Mouse (Mus musculus): ENCODE data around the gene Gab1.

Gene Gab1

DNA sequence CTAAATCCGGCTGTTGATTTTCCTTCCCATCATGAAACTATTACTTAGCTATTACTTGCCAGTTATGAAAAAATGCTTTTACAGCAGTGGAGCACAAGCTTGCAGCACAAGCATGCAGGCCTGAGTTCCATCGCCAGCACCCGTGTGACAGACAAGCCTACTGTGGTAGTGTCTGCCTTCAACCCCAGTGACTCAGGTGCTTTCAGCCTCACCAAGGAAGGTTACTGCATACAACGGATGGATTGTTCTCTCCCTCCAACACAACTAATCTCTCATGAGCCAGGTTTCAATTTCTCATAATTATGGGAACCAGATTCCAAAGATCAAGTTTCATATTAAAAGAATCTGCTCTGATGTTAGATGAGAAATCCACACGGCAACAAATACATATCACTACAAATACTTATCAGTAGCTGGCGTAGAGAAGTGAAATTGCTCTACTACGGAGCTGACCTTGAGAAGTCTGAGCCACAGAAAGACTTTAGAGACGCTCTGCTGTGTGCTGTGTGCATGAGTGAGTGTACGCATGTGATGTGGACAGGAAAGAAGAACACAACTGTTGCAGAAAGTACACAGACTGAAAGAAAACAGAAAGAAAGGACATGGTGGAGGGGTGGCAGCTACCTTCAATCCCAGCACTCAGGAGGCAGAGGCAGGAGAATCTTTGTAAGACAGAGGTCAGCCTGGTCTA lies 36.4 kb downstream of the Gab1 start:
- DNase-seq (ENCODE audit: low spot score in 2 of 2), result no peak

DNA sequence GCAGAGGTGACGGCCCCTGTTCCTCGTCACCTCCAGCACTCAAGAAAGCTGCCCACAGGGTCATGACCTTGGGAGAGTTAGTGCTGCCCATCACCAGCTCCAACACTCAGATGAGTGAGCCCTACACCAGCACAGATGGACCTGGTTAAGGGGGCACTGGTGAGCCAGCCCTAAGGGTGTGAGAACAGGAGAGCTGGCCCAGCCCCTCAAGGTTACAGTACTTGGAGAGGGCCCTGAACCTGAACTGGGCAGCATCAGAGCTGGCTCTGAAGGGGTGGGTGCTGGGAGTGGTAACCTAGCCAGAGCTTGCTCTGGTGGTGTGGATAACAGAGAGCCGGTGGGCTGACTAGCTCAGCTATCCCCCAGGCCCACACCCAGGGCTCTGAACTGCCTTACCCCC lies 37.8 kb downstream of the Gab1 start:
- DNase-seq (ENCODE audit: low spot score in 2 of 2), result no peak

DNA sequence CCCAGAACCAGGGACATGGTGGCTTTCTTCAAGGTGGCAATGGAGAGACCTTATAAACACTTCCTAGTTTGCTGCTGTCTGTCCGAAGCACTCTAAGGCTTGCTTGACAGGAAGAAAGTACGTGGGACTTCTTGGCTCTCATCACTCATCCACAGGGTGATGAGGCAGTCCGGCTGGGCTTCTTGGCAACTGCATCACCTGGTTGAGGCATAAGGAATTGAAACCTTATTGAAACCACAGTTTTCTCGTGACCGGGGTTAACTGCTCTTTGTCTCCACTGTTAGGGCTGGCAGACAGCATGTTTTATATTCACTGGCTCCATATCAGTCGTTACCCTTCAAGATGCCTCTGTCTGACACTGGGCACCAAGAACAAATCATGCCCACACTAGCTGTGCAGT lies 40.2 kb downstream of the Gab1 start:
- DNase-seq (ENCODE audit: low spot score in 2 of 2), result no peak

DNA sequence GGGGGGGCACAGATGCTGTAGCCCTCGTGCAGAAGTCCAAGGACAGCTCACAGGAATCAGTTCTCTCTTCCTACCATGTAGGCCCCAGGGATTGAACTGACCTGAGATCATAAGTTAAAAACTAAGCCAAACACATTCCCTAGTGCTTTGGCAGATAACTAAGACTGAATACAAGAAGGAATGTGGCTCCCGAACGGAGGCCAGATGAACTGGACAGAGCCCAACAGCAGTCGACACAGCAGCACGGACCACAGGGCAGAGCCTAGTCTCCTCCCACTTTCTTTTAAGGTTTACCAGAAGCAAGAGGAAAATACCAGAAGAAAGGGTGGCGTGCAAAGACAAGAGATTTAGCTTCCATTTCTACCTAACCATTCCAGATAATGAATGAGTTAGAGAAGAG lies 42.1 kb downstream of the Gab1 start:
- peak in 1 of 2 experiments; percentile 29 for DNase-seq (ENCODE audit: low spot score in 2 of 2)

DNA sequence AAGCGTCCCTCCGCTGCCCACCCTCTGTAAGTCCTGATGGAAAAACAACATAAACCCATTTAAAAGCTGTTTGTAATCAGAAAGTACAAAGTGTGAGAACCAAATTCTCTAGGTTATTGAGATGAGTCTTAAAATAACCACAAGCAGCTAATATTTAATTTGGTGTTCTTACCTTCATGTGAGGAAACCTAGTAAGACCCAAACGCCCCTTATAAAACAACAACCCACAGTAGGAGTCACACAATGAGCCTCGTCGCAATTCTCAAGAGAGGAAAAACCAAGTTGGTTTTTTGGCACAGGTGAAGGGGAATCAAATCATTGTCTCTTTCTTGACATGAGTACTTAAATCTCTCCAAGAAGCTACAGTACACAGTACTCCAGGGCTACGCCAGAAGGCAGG lies 44.9 kb downstream of the Gab1 start:
- DNase-seq (ENCODE audit: low spot score in 2 of 2), result no peak

DNA sequence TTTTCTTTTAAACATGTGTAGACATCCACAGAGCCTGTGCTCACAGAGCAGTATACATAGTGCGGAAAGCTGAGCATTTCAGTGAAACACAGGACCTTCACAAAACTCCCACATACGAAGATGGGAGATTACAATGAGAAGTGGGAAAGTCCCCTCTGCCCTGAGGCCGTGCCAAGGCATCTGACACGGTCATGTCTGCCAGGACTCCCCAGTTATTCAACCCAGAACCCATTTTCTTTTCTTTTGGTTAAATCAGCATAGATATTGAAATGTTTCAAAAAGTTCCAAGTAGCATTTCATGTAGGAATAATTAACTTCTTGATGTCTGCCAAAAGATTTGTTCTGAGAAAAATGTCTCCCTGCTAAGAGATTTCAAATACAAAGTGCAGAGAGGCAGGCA lies 45.9 kb downstream of the Gab1 start:
- DNase-seq (ENCODE audit: low spot score in 2 of 2), result no peak

DNA sequence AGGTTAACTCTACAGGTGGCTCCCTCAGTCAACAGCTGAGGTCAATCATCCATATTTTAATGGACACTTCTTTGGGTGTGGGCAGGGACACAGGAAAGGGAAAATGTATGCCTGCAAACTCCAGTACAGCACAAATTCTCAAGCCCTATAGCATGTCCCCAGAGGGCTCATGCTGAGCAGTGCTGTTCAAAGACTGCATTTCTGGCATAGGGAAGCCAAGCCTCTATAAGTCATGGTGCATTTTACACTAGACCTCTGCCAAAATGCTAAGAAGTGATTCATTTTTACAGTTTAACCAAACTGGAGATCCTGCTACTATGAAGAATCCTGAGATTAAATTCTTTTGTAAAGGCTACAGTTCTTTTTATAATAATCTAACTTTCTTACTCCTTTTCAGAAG lies 47.8 kb downstream of the Gab1 start:
- no peak for DNase-seq (ENCODE audit: low spot score in 2 of 2)

DNA sequence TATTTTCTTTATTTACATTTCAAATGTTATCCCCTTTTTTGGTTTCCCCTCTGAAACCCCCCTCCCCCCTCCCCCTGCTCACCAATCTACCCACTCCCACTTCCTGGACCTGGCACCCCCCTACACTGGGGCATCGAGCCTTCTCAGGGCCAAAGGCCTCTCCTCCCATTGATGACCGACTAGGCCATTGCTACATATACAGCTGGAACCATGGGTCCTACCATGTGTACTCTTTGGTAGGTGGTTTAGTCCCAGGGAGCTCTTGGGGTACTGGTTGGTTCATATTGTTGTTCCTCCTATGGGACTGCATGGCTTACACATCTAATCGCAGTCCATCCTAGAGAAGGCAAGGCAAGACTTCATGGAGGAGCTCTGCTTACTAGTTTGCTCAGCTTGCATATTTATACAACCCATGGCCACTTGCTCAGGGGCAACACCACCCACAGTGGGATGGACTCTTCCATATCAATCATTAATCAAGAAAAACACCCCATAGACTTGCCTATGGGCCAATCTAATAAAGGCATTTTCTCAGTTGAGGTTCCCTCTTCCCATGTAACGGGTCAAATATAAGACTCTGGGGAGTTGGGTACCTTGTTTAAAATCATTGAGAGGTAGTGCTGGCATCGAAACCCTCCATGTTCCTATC lies 48.3 kb downstream of the Gab1 start:
- no peak for DNase-seq (ENCODE audit: low spot score in 2 of 2)

DNA sequence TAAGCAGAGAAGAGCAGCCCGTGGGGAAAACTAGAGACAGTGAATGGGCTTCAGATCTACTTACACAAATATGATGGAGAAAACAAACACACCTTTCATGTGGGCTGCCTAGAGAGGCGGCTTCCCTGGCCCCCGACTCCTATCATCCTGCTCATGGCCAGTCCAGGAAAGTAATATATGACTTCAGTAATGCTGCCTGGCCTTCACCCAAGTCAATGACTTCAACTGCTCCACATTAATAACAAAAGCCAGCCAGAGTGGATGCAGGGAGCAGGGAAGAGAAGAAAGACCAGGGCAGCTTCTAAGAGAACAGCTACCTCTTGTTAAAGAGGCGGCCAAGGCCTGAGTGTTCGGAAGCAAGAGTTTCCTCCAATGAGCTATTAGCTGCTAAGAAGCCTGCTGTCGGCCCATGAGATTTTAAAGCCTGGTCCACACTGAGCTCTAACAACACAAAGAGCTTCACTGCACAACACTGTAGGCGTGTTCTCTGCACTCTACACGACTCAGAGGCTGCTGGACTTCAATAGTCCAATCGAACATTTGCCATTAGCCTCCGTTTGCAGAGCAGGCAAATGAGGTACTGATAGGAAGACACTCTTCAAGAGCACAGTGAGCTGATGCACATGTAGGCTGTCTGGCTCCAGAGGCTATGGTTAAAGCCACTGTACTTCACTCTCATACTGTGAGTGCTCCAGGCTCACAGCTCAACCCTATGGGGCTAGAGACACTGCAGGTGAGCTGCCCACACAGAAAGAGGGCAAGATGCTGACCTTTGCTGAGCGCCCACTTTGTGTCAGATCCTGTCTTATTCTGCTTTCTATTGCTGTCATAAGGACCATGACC lies 49.4 kb downstream of the Gab1 start:
- DNase-seq (ENCODE audit: low spot score in 2 of 2), result no peak

DNA sequence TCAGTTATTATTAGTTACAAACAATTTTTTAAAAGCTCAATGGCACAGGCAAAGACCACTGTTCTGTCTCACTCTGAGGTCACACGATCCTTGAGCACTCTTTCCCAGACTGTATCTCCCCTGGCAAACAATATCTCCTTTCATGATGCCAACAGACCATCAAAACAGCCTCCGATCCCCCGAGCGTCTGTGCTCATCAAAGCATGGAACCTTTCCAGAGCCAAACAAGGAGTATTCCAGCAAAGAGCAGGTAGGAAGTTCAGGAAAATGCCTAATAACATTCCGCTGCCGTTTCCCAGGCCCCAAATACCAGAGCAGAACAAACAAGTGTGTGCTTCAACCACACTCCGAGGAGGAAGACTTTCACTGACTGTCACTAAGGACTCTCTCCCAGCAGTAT lies 50.2 kb downstream of the Gab1 start:
- no peak for DNase-seq (ENCODE audit: low spot score in 2 of 2)

DNA sequence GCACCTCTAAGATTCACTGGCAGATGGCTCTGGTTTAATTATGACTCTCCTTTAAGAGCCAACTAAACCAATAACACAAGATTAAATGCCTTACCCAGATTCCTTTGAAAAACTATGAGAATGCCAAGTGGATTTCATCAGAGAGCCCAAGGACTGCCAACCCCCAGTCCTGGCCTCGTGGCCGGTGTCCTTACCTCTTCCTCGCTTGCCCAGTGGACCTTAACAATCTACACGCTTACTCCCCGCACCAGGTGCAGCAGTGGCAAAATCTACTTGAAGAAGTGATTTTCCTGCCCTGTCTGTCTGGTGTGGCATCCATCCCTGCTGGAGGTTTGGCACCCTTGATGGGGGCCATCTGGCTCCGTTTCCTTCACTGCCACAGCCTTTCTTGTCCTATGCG lies 53.3 kb downstream of the Gab1 start:
- DNase-seq (ENCODE audit: low spot score in 2 of 2), result no peak

DNA sequence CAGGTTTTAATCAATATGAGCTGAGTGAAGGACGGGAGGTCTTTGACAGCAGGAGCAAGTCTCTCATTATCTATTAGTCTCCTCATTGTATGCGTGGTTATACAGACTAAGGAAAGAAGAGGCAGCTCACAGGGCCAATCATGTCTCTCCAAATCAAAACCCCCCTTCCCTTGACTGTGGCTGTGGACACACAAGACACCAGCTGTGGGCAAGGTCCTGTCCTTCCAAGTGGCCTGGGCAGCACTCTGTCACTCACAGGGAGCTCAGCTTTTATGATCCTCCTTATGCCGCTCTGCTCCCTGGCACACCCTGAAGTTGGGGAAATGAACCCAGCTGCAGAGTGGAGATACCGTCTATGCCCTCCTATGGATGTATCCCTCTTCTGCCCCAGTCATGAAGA lies 55.2 kb downstream of the Gab1 start:
- DNase-seq (ENCODE audit: low spot score in 2 of 2), result no peak

DNA sequence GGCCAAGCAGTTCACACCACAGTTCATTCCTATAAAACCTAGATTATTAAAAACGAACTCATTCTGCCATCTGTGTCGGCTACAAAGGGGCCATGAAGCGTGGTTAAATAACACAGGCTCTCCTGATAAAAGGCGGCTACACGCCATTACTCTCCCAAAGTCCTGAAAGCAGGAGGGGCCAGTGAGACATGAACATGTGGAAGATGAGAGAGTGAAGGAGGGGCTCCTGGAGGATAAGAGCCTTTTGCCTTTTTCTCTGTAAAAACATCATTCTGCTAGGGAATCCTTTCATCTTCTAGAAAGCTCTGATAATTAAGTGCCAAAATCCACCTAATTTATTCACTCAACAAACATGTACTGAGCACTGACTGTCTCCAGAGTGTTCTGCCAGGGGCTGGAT lies 55.9 kb downstream of the Gab1 start:
- no peak for DNase-seq (ENCODE audit: low spot score in 2 of 2)

DNA sequence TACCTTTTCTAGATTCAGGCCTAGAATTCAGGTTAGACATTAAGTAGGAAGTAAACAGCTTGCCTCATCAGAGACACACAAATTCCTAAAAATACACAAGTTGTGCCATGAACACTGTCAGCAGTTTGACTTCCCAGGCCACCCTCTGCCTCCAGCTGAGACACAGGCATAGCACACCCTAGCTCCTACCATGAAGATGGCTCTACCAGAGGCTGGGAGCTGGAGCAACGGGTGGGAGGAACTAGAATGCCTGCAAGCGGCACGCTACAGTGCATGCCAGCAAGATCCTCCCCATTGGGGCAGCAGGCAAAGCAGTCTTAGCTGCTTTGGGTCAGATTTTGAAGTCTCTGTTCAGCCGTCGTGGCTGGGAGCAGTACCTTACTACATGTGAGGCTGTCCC lies 57.1 kb downstream of the Gab1 start:
- no peak for DNase-seq (ENCODE audit: low spot score in 2 of 2)

DNA sequence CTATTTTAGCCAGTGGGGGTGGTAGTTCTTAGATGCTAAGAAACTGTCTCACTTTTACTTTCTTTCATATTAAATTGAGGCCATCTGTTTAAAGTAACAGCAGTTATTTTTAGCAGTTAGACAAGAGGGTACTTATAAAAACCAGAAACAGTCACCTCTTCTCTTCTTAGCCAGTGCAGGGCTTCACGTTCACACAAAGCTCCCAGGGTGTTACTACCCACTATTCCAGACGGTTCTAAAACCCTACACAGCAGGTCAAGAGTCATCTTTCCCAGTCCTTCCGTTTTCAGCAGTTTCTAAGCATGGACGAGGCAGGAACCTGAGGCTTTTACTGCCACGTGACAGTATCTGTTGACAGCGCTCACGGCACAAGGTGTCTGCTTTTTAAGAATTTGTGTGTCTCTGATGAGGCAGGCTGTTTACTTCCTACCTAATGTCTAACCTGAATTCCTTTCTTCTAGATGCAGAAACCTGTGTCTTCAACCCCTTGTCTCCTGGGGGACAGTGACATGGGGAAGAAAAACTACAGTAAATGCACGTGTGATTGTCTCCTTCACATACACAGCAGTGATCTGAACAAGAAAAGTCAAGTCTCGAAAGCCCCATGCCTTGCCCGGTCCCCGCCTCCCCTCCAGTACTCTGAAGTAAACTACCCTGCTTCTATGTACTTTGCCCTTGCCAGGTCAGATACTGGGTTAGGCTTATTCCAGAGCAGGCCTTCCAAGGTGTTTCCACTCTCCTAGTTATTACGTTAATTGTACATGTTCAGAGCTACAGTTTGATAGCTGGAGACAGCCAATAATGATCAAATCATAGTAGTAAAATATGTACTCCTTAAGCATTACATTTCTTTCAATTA lies 58.7 kb downstream of the Gab1 start:
- DNase-seq (ENCODE audit: low spot score in 2 of 2), result no peak

DNA sequence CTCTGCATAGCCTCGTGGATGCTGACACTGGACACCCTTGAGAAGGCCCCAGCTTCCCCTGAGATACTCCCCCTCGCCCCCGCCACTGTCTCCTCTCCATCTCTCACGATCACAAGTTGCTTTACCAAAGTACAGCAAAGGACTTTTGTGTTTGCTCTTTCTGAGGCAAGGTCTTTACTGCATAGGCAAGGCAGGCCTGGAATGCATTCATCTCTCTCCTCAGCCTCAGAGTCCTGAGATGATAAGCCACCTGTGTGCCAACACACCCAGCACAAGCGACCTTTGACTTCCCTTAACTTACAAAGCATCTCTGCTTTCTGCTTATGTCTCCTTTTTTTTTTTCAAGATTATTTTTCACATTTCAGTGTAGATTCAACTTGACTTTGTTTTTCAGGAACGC lies 61.3 kb downstream of the Gab1 start:
- no peak for DNase-seq (ENCODE audit: low spot score in 2 of 2)

DNA sequence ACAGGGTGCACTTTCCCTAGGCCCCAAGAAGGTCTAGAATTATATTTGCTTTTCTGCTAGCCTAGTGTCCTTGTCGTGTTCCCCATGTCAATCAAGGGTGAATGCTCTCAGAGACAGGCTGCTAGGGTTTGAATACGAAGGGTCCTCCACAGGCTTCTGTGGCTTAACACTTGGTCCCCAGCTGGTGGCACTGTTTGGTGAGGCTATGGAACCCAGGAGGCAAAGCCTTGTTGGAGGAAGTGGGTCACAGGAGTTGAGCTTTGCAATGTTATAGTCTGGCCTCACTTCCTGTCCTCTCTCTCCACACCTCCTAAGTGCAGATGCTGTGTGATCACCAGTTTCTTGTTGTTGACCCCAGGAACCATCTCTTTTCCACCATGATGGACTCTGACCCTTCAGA lies 63.3 kb downstream of the Gab1 start:
- DNase-seq (ENCODE audit: low spot score in 2 of 2), result no peak

DNA sequence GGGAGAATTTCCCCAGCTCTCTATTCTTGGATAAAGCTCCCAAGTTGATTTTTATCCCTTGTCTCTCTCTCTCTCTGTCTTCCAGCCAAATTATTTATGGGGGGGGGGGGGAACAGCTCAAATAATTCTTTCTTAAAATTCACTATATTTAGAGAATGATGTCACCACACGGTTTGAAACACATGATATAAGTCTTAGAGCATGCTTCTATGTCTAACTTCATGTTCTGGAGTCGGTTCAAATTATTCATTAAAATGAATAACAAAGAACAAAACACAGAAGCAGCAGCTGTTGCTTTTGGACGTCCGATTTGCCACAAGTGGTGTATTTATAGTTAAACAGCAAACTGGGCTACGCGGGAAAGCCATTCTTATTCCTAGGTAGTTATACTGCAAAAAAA lies 65.1 kb downstream of the Gab1 start:
- DNase-seq (ENCODE audit: low spot score in 2 of 2), result no peak

DNA sequence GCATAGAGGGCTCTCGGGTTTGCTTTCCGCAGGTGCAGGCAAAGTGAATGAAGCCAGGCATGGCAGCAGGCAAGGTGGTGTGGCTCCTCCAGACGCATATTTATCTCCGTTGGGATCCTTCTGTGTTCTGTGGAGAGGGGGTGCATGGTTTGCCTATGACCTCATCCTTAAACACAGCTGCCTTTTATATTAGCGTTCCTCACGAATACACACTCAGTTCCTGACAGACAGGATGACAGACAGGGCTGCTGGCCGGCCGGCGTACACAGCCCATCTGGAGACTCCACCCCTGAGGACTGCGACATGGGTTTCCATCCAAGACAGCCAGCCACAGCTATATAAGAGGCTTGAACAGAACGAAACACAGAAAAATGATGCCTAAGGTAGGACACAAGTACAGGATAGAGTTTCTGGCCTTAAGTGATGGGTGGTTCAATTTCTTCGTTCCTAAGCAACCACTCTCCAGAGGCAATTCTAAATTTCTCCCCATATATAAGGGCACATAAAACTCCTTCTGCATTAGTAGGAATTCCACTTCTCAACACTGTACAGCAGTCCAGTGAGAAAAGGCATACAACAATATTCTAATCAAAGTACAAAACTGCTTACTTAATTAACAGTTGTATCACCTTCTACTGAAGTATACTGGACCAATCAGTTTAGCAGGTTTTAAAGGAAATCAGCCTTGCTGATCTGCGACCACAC lies 66.1 kb downstream of the Gab1 start:
- no peak for DNase-seq (ENCODE audit: low spot score in 2 of 2)

DNA sequence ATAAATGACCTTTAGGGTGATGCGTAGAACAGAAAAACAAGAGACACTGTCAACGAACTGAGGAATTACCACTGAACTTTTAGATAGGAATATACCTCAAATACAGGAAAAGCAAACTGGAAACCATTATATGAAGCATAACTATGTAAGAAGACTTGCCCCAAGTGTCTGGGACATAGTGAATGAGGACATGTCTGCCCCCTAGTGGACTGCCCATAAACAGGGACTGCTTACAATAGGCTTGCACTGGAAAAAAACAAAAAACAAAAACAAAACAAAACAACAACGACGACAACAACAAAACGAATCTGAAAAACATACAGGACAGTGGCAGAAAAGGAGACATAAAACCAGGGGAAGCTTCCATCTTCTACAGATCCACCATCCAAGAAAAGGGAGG lies 66.9 kb downstream of the Gab1 start:
- no peak for DNase-seq (ENCODE audit: low spot score in 2 of 2)

DNA sequence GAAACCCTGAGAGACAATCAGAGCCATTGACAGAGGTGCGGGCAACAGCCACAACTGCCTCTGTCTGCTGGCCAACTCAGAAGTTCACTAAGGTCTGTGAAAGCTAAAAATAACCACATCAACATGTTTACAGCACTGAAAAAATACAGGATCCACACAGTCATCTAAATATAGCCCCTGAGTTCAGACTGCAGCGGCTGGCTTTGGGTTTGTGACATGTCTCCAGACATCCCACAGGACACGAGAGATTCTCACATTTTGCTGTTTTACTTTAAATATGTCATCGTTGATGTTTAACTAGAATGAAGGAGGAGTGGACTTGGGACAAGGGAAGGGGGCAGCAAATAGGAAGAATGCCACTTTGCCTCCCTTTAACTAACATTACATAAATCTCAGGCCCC lies 68.7 kb downstream of the Gab1 start:
- DNase-seq (ENCODE audit: low spot score in 2 of 2), result no peak
